Comparison of ENCODE assay signal across 20 mouse cellular contexts in genomic region chr19:4744026-4744425, GRCm38 (mm10). TPM values are rescaled to one million over a fixed set of nuclear protein-coding genes. Genes with fewer than 3 reads are reported as not detected.
"Had no signal": no experiment of that assay in that cellular context is flagged by ENCODE, and none has a peak within 500 bp of the region (broad histone marks: within the 10 kb centered on the region; RNA-seq: fewer than 3 reads in every experiment).

No protein-coding gene starts in this region.

- H3K4me1 ChIP-seq: midbrain, embryonic 12.5 days; midbrain, embryonic 15.5 days; neural tube, embryonic 12.5 days; neural tube, embryonic 15.5 days; stomach, embryonic 15.5 days had no signal

- H3K9ac ChIP-seq: intestine, embryonic 15.5 days; kidney, embryonic 15.5 days; limb, embryonic 12.5 days; limb, embryonic 15.5 days; liver, embryonic 14.5 days; liver, postnatal 0 days; lung, embryonic 14.5 days; midbrain, embryonic 12.5 days; midbrain, embryonic 15.5 days; neural tube, embryonic 12.5 days; neural tube, embryonic 15.5 days; stomach, embryonic 15.5 days had no signal

- H3K36me3 ChIP-seq: intestine, embryonic 15.5 days had no signal

- H3K27me3 ChIP-seq: intestine, embryonic 15.5 days; kidney, embryonic 15.5 days; limb, embryonic 12.5 days; limb, embryonic 15.5 days; midbrain, embryonic 12.5 days; midbrain, embryonic 15.5 days; neural tube, embryonic 12.5 days; neural tube, embryonic 15.5 days; stomach, embryonic 15.5 days had no signal

- DNase-seq: kidney, adult 11 months; kidney, adult 8-10 months; layer of hippocampus, adult 9-11 months; spleen, adult 18-20 months had no signal

- H3K9me3 ChIP-seq: intestine, embryonic 15.5 days; kidney, embryonic 15.5 days; limb, embryonic 12.5 days; limb, embryonic 15.5 days; midbrain, embryonic 12.5 days; midbrain, embryonic 15.5 days; neural tube, embryonic 12.5 days; neural tube, embryonic 15.5 days; stomach, embryonic 15.5 days had no signal

- ATAC-seq: intestine, embryonic 15.5 days; liver, postnatal 0 days; lung, postnatal 0 days; midbrain, embryonic 15.5 days had no signal

- H3K4me2 ChIP-seq: intestine, embryonic 15.5 days; kidney, embryonic 15.5 days; limb, embryonic 12.5 days; limb, embryonic 15.5 days; liver, embryonic 11.5 days; lung, embryonic 14.5 days; midbrain, embryonic 12.5 days; midbrain, embryonic 15.5 days; neural tube, embryonic 12.5 days; neural tube, embryonic 15.5 days; stomach, embryonic 15.5 days had no signal

- H3K27ac ChIP-seq: intestine, embryonic 15.5 days; kidney, embryonic 15.5 days; limb, embryonic 12.5 days; limb, embryonic 15.5 days; liver, embryonic 14.5 days; macrophage; midbrain, embryonic 12.5 days; midbrain, embryonic 15.5 days; neural tube, embryonic 12.5 days; neural tube, embryonic 15.5 days; stomach, embryonic 15.5 days had no signal

- H3K4me3 ChIP-seq: intestine, embryonic 15.5 days; kidney, embryonic 15.5 days; limb, embryonic 12.5 days; limb, embryonic 15.5 days; midbrain, embryonic 12.5 days; midbrain, embryonic 15.5 days; neural tube, embryonic 12.5 days; neural tube, embryonic 15.5 days; stomach, embryonic 15.5 days had no signal

RNA-seq across cellular contexts. Expression of gene Sptbn2, which starts 33.1 kb away (rescaled TPM):
- total RNA-seq: megakaryocyte, adult 5-6 weeks had no signal

RNA-seq across cellular contexts. Expression of gene Gm960, which starts 45.6 kb away (rescaled TPM):
- total RNA-seq: megakaryocyte, adult 5-6 weeks had no signal
- polyA plus RNA-seq: macrophage had no signal
